Mouse (Mus musculus): ENCODE measurements at regions not wholly inside any gene's neighbourhood (a gene's known extent, or its start where the extent isn't known, plus 50 kb on each side); places are given as distances from the start of the nearest gene placed in this dataset.
A peak's percentile ranks its signal among the peaks of the same experiment; 100 is the strongest.

GRCm38 (mm10) chr15:17569205-17569604 is 840.6 kb downstream of the Cdh9 start:
- DNase-seq (ENCODE audit: low spot score in 2 of 2), result no peak

GRCm38 (mm10) chr15:17588617-17589016 is 860.1 kb downstream of the Cdh9 start:
- DNase-seq (ENCODE audit: low spot score in 2 of 2), result no peak

- DNase-seq (ENCODE audit: low spot score in 2 of 2), result no peak
These were observed 875.8 kb downstream of the Cdh9 start for GRCm38 (mm10) chr15:17604402-17604801.

GRCm38 (mm10) chr15:17614945-17615344 is 886.4 kb downstream of the Cdh9 start:
- peak in 1 of 2 experiments; percentile 10 for DNase-seq (ENCODE audit: low spot score in 2 of 2)

- no peak for DNase-seq (ENCODE audit: low spot score in 2 of 2)
These were observed 912.7 kb downstream of the Cdh9 start for GRCm38 (mm10) chr15:17641218-17641617.

Small RNA genes in the stretch of these regions (microRNA-seq; reads per million reads assigned to microRNA genes)
- 0 reads per million in 2 experiments for gene Gm22032
